Mouse (Mus musculus) naive thymus-derived CD4-positive, alpha-beta T cell, adult 2 months (primary cell): ENCODE measurements around the gene Zdhhc12.

Source experiments
- DNase-seq: peaks from one replicate; pipeline ENCODE4 v3.0.0-alpha.2; 2011; ENCODE audit warnings: low read depth

The Zdhhc12 gene

DNA sequence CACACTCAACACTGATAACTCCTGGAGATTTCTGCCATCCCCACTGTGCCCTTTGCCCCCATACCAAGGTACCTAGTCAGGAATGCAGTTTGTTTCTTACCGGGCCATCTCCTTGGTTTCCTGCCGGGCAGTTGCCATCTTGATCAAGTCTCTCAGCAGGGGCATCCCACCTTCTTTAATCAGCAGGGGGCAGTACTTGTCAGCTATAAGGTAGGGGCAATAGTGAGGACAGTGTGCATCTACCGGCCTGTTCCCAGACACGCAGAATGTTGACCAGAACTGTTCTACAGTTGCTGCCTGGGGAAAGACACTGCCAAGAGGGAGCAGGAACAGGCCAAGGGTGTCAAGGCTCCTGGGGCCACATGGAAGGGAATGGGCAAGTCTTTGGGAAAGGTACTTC is 6.8 kb upstream of the Zdhhc12 start:
- no peak for DNase-seq

DNA sequence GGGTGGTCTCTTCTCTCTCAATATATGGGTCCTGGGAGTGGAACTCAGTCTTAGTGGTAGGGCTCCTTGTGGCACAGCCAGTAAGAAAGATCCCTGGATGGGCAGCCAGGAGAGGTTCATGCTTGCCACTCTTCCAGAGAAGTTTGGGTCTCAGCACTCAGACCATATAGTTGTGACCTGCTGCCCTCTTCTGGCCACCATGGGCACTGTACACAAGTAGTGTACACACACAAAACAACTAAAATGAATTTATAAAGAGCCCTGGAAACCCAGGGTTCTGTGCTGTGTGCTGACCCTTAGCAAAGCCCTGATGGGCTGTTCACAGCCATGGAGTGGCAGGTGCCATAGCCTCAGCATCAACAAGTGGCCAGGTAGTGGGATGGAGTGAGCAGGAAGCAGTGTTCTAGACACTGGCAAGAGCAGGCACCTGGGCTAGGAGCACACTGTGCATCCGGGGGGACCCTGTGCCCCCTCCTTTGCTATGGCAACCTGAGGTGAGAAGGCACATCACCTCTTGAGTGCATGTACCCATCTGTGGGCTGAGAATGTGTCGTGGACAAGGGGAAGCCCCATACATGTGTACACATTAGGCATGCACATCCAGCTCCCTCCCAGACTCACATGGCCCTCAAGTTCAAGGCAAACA is 2.6 kb upstream of the Zdhhc12 start:
- peak; percentile 74 for DNase-seq

DNA sequence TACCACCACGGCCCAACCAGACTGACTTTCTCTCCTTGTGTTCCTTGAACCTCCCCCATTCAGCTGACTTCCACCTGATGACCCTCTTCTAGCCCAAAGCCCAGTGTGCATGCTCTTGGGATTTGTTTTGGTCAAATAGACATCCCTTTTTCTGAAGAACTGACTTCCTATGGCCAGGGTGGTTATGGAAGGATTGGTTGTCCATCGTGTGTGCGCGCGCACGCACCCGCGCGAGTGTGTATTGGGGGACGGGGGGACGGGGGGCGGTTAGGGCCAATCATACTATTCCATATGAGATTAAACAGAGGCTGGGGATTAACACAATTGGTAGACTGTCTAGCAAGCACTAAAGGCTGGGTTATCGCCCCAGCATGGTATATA is 750 bp upstream of the Zdhhc12 start:
- DNase-seq = no peak

- DNase-seq = no peak
Measured at GRCm38 (mm10) chr2:30092280-30092918, 1.0 kb downstream of the Zdhhc12 start.

DNA sequence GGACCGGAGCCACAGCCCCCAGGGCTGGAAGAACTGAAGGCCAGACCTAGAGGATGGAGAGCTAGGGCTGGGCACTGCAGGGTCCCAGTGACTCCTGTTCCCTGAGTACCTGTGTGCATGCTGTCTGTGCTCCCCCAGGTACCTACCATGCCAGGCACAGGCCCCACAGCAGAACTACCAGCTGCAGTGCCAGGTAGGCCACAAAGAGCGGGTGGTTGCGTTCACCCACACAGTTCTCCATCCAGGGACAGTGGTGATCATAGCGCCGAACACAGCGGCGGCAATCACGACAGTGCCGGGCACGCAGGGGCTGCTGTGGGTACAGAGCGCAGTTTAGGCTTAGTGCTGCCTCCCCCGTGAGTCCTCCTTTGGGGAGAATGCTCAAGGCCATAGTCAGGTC is 1.9 kb downstream of the Zdhhc12 start:
- DNase-seq = no peak

- no peak for DNase-seq
Measured at GRCm38 (mm10) chr2:30087310-30087709, 6.1 kb downstream of the Zdhhc12 start.

DNA sequence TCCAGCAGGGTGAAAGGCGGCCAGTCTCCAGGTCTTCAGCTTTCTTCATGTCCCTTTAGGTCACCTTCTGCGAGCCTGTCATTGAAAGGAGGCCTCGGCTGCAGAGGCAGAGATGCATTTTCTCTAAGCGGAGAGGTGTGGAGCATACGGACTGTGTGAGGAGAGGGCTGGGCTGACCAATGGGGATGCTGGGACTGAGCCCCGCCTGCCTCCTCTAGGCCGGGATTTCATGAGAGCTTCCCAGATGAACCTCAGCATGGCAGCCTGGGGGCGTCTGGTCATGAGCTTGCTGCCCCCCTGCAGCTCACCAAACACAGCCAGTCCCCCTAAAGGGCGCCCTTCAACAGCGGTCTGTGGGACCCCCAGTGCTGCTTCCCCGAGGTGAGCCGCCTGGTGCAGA is 8.8 kb downstream of the Zdhhc12 start:
- DNase-seq = no peak

GRCm38 (mm10) chr2:30084113-30084512 is 9.3 kb downstream of the Zdhhc12 start:
- DNase-seq = no peak

DNA sequence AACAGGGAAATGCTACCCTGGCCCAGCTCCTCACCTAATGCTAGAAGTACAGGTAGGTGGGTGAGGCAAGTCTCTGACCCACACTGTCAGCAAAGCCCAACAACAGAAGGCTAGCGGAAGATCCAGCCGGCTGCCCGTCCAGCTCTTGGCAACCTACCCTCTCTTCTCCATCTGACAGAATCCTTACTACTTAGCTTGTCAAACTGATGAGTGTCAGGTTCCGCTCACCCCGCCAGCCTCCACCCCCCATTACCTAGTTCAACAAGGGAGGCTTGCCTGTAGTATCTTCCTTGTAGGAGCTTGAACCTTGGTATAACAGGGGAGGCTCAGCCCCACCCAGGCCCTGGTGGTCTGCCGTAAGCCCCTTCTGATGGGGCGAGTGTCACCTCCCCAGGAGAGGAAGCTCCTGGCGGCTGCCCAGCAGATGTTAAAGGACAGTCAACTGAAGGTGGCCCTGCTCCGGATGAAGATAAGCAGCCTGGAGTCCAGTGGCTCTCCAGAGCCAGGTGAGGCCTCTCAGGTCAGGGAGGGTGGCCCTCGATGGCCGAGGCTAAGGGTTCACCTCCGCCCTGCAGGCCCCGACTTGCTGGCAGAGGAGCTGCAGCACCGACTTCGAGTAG is 13.2 kb downstream of the Zdhhc12 start:
- no peak for DNase-seq

DNA sequence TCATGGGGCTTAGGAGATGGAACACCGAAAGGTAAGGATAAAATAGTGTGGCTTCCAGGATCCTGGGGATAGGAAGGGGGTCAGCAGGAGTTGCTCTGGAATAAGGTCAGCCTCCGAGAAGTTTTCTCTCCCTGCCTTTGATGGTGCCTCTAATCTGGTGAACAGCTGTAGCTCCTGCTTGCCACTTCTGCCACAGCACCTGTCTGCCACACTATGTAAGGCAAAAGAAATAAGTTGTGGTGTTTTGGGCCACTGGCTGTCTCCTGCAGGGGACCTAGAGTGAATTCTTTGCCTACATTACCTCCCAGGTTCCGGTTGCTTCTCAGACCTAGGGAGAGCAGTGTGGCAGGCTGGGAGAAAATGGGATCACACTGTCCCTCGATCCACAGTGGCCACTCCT is 14.7 kb downstream of the Zdhhc12 start:
- no peak for DNase-seq

- no peak for DNase-seq
Measured at GRCm38 (mm10) chr2:30078349-30078712, 15.1 kb downstream of the Zdhhc12 start.

- peak; percentile 89 for DNase-seq
Measured at GRCm38 (mm10) chr2:30077502-30078348, 15.7 kb downstream of the Zdhhc12 start, which contains the start of gene Pkn3. Pkn3 (plus strand) TSS chr2:30077684.

DNA sequence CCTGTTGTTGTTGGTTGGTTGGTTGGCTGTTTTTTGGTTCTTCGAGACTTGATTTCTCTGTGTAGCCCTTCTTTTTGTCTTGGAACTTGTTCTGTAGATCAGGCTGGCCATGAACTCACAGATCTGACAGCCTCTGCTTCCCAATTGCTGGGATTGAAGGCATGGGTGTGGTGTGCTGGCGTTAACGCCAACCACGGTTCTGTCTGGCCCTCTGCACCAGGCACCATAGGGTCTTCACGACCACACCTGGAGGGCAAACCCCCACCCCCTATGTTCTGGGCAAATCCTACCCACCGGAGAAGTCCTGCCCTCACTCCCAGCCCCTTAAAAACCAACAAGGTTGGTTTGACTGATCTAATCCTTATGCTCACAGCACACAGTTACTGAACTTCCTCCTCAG is 16.5 kb downstream of the Zdhhc12 start:
- DNase-seq = no peak

DNA sequence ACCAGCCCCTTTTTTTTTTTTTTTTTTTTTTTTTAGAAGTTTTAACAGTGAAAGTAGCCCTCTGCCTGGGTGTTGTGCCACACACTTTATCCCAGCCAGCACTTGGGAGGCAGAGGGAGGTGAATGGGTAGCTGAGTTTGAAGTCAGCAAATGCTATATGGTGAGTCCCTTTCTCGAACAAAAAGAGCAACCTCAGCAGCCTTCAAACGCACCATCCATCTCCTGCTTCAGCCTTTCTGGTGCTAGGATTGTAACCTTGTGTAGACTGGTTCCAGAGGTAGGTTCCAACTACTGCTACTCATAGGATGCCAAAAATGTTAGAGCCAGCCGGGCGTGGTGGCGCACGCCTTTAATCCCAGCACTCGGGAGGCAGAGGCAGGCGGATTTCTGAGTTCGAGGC is 17.0 kb downstream of the Zdhhc12 start:
- no peak for DNase-seq

DNA sequence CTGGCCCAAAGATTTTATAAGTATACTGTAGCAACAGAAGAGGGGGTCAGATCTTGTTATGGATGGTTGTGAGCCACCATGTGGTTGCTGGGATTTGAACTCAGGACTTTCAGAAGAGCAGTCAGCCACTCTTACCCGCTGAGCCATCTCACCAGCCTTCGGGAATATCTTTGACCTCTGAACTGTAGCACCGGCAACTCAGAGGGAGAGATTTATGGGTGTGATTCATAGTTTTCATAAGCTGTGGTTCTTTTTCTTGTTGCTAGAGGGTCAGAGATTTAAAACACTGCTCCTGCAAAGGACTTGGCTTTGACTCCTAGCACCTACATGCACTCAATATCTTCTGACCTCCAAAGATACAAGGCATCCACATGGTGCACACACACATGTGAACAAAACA is 17.8 kb downstream of the Zdhhc12 start:
- no peak for DNase-seq

DNA sequence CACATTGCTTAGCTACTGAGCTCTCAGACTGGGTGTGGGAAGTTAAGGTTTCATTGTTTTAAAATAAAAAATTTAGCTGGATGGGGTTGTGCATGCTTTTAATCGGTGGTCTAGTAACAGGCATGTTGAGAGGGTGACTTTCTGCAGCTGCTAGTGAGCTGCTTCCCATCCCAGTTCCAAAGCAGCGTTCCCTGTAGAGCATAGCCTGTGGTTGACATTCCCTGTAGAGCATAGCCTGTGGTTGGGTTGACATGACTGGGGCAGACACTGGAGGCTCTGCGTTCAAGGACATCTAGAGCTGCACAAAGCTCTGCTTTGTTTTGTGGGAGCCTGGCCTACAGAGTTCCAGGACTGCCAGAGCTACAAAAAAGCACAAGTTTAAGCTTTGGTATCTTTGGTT is 20.2 kb downstream of the Zdhhc12 start:
- DNase-seq = no peak

DNA sequence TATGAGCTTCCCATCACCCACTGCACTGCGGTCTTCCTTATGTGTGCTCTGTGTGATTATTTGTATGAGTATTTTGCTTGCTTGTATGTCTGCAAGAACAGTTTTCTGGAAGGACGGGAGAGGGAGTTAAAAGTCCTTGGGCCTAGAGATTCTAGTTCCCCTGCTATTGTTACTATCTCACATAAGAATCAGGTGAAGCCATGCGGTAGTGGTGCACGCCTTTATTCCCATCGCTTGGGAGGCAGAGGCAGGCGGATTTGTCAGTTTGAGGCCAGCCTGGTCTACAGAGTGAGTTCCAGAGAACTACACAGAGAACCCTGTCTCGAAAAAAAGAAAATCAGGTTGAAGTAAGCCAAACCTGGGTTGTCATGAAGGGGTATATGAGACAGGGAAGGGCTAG is 20.6 kb downstream of the Zdhhc12 start:
- no peak for DNase-seq

- no peak for DNase-seq
Measured at GRCm38 (mm10) chr2:30067962-30068361, 25.5 kb downstream of the Zdhhc12 start.

- DNase-seq = peak; percentile 67
Measured at GRCm38 (mm10) chr2:30067031-30067888, 26.2 kb downstream of the Zdhhc12 start.

- peak; percentile 92 for DNase-seq
Measured at GRCm38 (mm10) chr2:30066046-30066901, 27.2 kb downstream of the Zdhhc12 start.

GRCm38 (mm10) chr2:30064298-30064697 is 29.1 kb downstream of the Zdhhc12 start:
- no peak for DNase-seq
